Mouse (Mus musculus): ENCODE results near the gene Tbcel.
A peak's percentile ranks its signal among the peaks of the same experiment; 100 is the strongest.

Gene Tbcel

GRCm38 (mm10) chr9:42486913-42487312 is 20.7 kb downstream of the Tbcel start:
- DNase-seq (ENCODE audit: low read depth, low spot score): no peak

- no peak for DNase-seq (ENCODE audit: low read depth, low spot score)
Measured at GRCm38 (mm10) chr9:42484667-42485066, 22.9 kb downstream of the Tbcel start.

GRCm38 (mm10) chr9:42482944-42483343 is 24.7 kb downstream of the Tbcel start:
- DNase-seq (ENCODE audit: low read depth, low spot score): peak; percentile 47

DNA sequence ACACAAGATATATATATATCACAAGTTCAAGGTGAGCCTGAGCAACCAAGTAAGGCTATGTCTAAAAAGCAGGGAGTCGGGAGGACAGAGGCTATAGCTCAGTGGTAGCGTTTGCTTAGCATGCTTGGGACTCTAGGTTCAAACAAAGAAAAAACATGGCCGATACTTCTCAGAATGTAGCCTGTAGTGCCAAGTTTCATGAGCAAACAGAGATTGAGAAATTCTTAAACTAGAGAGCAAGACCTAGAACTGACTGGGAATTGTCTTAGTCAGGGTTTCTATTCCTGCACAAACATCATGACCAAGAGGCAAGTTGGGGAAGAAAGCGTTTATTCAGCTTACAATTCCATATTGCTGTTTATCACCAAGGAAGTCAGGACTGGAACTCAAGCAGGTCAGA is 31.4 kb downstream of the Tbcel start:
- no peak for DNase-seq (ENCODE audit: low read depth, low spot score)

- DNase-seq (ENCODE audit: low read depth, low spot score): no peak
Measured at GRCm38 (mm10) chr9:42474244-42474643, 33.4 kb downstream of the Tbcel start.

- peak; percentile 95 for DNase-seq (ENCODE audit: low read depth, low spot score)
Measured at GRCm38 (mm10) chr9:42471921-42472747, 35.5 kb downstream of the Tbcel start.

DNA sequence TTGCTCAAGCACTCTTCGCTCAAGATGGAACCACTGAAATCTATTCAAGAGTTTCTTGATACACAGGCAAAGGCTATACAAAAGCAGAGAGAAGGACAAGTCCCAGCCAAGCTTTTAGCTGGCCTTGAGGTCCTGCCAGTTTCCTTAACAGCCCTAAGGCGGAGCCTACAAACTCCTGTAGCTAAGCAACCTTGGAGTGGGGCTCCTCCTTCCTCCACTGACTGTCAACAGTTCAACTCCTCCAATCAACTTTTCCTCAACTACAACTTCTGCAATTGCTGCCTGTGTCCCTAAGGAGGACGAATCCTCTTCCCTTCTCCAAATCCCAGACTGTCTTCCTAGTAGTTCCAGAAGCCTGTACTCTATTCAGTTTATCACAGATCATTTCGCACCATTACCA is 36.4 kb downstream of the Tbcel start:
- peak; percentile 49 for DNase-seq (ENCODE audit: low read depth, low spot score)

GRCm38 (mm10) chr9:42469323-42469722 is 38.3 kb downstream of the Tbcel start:
- DNase-seq (ENCODE audit: low read depth, low spot score): no peak

DNA sequence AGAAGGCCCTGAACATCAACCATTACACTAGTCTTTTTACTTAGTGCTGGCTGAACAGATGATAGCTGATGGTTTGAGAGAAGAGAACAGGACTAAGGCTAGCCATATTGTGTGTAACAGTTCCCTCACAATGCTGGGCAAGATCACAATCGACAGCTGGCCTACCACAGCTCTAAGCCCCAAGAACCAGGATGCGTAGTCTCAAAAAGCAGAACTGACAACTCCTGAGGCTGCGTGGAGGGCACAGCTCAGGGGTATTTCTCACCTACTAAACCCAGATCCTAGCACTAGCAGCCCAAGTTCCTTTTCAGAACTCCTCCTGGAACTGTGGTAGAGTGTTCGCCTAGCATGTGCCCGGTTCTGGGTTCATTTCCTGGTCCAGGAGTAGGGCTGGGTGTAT is 39.2 kb downstream of the Tbcel start:
- DNase-seq (ENCODE audit: low read depth, low spot score): peak; percentile 53

DNA sequence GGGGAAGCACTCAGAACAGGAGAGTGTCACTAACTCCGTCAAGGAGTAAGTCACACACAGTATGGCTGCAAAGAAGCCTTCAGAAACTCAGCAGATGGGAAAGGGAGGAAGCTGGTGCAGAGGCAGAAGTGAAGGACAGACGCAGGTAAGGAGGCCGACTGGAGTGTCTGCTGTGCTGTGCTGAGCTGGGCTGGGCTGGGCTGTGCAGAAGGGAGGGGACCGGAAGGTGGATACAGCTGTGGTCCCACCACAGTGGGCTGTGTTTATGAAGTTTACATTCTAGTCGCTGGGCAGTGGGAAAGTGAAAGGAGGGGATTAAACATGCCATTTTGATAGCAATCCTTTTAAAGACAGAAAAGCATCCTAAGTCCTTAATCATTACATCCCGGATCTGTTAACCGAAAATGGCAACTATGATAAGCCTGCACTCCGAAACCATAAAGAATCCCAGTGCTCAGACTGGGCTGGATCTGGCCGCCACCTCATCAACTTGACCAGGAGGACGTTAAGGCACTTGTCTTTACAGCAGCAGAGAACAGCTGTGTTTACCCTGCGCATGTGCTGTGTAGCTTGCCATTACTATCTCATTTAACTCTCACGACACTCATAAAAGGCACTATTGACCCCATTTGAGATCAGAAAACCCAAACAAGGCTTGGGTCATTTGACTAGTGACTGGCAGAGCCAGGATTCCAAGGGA is 40.3 kb downstream of the Tbcel start:
- DNase-seq (ENCODE audit: low read depth, low spot score): no peak

DNA sequence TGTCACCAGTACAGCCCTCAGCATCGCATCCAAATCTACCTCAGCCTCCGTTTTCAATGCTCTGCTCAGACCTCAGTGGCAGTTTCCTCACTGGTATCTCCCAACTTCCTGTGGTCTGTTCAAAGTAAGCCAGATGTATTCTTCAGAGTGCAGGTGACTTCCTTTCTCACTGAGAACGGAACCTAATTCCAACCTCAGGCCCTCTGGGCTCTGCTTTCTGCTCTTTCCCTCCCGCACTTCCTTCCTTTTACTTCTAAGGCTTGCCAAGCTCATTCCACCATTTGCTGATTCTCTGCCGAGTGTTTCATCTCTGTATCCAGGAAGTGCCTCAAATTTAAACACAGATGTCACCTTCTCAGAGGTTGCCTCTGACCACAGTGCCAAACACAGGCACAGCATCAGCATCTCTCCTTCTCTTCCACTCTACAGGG is 41.9 kb downstream of the Tbcel start:
- DNase-seq (ENCODE audit: low read depth, low spot score): no peak

DNA sequence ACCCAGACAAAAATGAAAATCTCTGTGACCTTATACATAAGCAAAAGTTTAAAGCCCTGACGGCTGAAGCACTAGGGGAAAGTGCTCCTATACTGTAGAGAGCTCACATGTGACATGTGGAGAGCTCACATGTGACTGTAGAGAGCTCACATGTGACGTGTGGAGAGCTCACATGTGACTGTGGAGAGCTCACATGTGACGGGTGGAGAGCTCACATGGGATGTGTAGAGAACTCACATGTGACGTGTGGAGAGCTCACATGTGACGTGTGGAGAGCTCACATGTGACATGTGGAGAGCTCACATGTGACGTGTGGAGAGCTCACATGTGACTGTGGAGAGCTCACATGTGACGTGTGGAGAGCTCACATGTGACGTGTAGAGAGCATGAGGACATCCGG is 43.4 kb downstream of the Tbcel start:
- no peak for DNase-seq (ENCODE audit: low read depth, low spot score)

GRCm38 (mm10) chr9:42463220-42463989 is 44.2 kb downstream of the Tbcel start:
- DNase-seq (ENCODE audit: low read depth, low spot score): no peak

GRCm38 (mm10) chr9:42462585-42463219 is 44.9 kb downstream of the Tbcel start:
- DNase-seq (ENCODE audit: low read depth, low spot score): no peak

DNA sequence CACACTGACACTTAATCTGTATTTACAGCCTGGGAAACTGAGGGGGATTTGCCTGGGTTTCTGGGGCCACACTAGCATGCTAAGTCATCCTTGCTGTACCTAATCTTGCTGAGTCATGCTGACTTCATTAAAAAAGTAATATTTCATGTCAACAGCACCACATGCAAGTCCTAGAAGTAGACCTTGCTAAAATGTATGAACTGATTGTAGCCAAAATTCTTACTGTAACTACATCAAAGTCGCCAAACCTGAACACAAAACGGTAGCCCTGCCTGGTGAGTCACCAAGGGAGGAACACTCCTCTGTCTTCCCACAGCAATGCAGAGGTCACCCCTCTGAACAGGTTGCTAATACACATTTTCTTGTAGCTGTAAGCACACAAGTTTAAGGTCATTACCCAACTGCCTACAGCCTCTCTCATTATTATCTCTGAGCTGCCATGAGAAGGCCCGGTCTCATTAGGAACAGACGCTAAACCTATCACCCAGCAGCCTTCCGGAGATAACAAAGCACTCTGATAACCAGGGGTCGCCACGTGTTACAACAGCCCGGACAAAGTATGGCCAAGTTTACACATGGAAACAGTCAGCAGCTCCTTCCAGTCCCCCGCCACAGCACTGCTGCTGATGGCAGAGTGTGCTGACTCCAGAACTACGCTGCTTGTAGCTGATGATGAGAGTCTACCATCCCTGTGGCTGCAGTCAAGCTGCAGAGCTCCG is 46.1 kb downstream of the Tbcel start:
- peak; percentile 51 for DNase-seq (ENCODE audit: low read depth, low spot score)

- no peak for DNase-seq (ENCODE audit: low read depth, low spot score)
Measured at GRCm38 (mm10) chr9:42460353-42460752, 47.3 kb downstream of the Tbcel start.

DNA sequence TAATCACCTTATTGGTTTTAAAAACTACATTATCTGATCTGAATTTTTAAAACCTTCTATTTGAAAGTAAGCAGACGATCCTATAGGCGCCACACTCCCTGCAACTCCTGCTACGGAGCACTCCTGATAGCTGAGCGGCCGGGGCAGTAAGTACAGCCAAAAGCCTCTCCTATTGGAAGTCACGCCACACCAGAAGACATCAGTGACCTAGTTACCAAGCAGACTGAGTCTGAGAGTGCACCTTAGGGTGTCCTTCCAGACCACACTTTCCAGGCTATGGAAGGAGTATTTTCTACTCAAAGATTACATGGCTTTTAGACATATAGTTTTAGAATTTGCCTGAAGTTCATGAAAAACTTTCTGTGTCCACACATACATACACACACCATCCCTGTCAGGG is 47.9 kb downstream of the Tbcel start:
- DNase-seq (ENCODE audit: low read depth, low spot score): no peak

- DNase-seq (ENCODE audit: low read depth, low spot score): no peak
Measured at GRCm38 (mm10) chr9:42458741-42459515, 48.7 kb downstream of the Tbcel start.

GRCm38 (mm10) chr9:42457501-42457900 is 50.1 kb downstream of the Tbcel start:
- DNase-seq (ENCODE audit: low read depth, low spot score): no peak

GRCm38 (mm10) chr9:42454364-42454763 is 53.2 kb downstream of the Tbcel start:
- DNase-seq (ENCODE audit: low read depth, low spot score): no peak

Data from A20 (cell line).